Comparison of ENCODE assay signal across 7 mouse cellular contexts in genomic region chr17:79894971-79895882, GRCm38 (mm10). TPM values are rescaled to one million over a fixed set of nuclear protein-coding genes. Genes with fewer than 3 reads are reported as not detected.
DNase-seq lines count a peak whose midpoint lies in the region; ATAC-seq and TF ChIP-seq lines count a peak whose summit lies in the region.

No protein-coding gene starts in this region.

- DNase-seq in adrenal gland, adult 18-20 months (ENCODE audit: low spot score in 2 of 2) = peak; percentile 60 to 69
- peak; percentile 71 for DNase-seq in embryonic facial prominence, embryonic 10.5 days (ENCODE audit: low spot score)
- DNase-seq in limb, embryonic 10.5 days (ENCODE audit: low spot score) = peak; percentile 75

- H3K9me3 ChIP-seq in embryonic facial prominence, embryonic 10.5 days = no peaks in the 10 kb centered on the region
- no peaks in the 10 kb centered on the region for H3K9me3 ChIP-seq in intestine, postnatal 0 days (ENCODE audit: control insufficient read depth)
- H3K9me3 ChIP-seq in limb, embryonic 10.5 days (replicated peaks) = no peaks in the 10 kb centered on the region
- H3K9me3 ChIP-seq in midbrain, embryonic 12.5 days = no peaks in the 10 kb centered on the region

- no peaks in the 10 kb centered on the region for H3K36me3 ChIP-seq in embryonic facial prominence, embryonic 10.5 days (replicated peaks)
- H3K36me3 ChIP-seq in intestine, postnatal 0 days (ENCODE audit: control insufficient read depth, insufficient read depth) = no peaks in the 10 kb centered on the region
- no peaks in the 10 kb centered on the region for H3K36me3 ChIP-seq in limb, embryonic 10.5 days
- no peaks in the 10 kb centered on the region for H3K36me3 ChIP-seq in midbrain, embryonic 12.5 days
- no peaks in the 10 kb centered on the region for H3K36me3 ChIP-seq in small intestine, adult 2 months (ENCODE audit: control insufficient read depth, insufficient read depth, low read length)

- WGBS in embryonic facial prominence, embryonic 10.5 days = 3% methylated on average over 99 of the region's 100 CpGs
- 0% methylated on average over 63 of the region's 100 CpGs for WGBS in intestine, postnatal 0 days
- 2% methylated on average over 92 of the region's 100 CpGs for WGBS in limb, embryonic 10.5 days
- under 1% methylated on average over 64 of the region's 100 CpGs for whole genome bisulfite sequencing in midbrain, embryonic 12.5 days
- under 1% methylated on average over 100 of the region's 100 CpGs for WGBS in small intestine, adult 2 months

- peaks cover 29% of the 10 kb centered on the region for H3K27me3 ChIP-seq in embryonic facial prominence, embryonic 10.5 days (replicated peaks; ENCODE audit: low read depth, poor library complexity, severe bottlenecking)
- H3K27me3 ChIP-seq in intestine, postnatal 0 days (replicated peaks; ENCODE audit: control insufficient read depth, insufficient read depth, low read length) = no peaks in the 10 kb centered on the region
- peaks cover 16% of the 10 kb centered on the region for H3K27me3 ChIP-seq in limb, embryonic 10.5 days (ENCODE audit: low read depth, poor library complexity, severe bottlenecking)
- peaks cover 21% of the 10 kb centered on the region for H3K27me3 ChIP-seq in midbrain, embryonic 12.5 days
- H3K27me3 ChIP-seq in small intestine, adult 2 months (ENCODE audit: control insufficient read depth, insufficient read depth, low read length) = no peaks in the 10 kb centered on the region

- peak overlapping the region; percentile 96 for H3K4me3 ChIP-seq in embryonic facial prominence, embryonic 10.5 days
- peak overlapping the region; percentile 89 for H3K4me3 ChIP-seq in intestine, postnatal 0 days (ENCODE audit: low read depth, low read length)
- H3K4me3 ChIP-seq in limb, embryonic 10.5 days = peak overlapping the region; percentile 98
- H3K4me3 ChIP-seq in midbrain, embryonic 12.5 days = peak overlapping the region; percentile 88
- peak overlapping the region; percentile 74 for H3K4me3 ChIP-seq in small intestine, adult 2 months (ENCODE audit: low read depth, low read length)

- H3K4me2 ChIP-seq in intestine, postnatal 0 days (replicated peaks; ENCODE audit: low read depth) = peak overlapping the region; percentile 83
- H3K4me2 ChIP-seq in midbrain, embryonic 12.5 days (replicated peaks) = peak overlapping the region; percentile 84

- peak; percentile 71; the same call in 1 of the 2 replicates for TF ChIP-seq POLR2A in small intestine, adult 2 months (IDR thresholded peaks at IDR 0.05; ENCODE audit: low read depth, low read length)

- peak overlapping the region; percentile 100 for H3K9ac ChIP-seq in intestine, postnatal 0 days (ENCODE audit: low read depth, low read length)
- peak overlapping the region; percentile 92 for H3K9ac ChIP-seq in midbrain, embryonic 12.5 days (replicated peaks)

- ATAC-seq in granulocyte monocyte progenitor cell, adult 5-6 weeks (replicated peaks; ENCODE audit: poor library complexity, severe bottlenecking) = peak; percentile 39
- ATAC-seq in intestine, postnatal 0 days = peak; percentile 54
- peak; percentile 81 for ATAC-seq in midbrain, embryonic 12.5 days (ENCODE audit: low FRiP score, low read depth)

- peaks cover 42% of the 10 kb centered on the region for H3K4me1 ChIP-seq in embryonic facial prominence, embryonic 10.5 days
- H3K4me1 ChIP-seq in intestine, postnatal 0 days (replicated peaks; ENCODE audit: control insufficient read depth, insufficient read depth, low read length) = no peaks in the 10 kb centered on the region
- peaks cover 44% of the 10 kb centered on the region for H3K4me1 ChIP-seq in limb, embryonic 10.5 days
- H3K4me1 ChIP-seq in midbrain, embryonic 12.5 days = peaks cover 20% of the 10 kb centered on the region
- peaks cover 6% of the 10 kb centered on the region; the same call in 1 of the 2 replicates for H3K4me1 ChIP-seq in small intestine, adult 2 months (ENCODE audit: control insufficient read depth, insufficient read depth, insufficient read length, low read length)

- peak; percentile 48 for TF ChIP-seq CTCF in intestine, postnatal 0 days (IDR thresholded peaks at IDR 0.05; ENCODE audit: low read depth)
- no peak for TF ChIP-seq CTCF in small intestine, adult 2 months (IDR thresholded peaks at IDR 0.05; ENCODE audit: extremely low read depth, insufficient read length, insufficient replicate concordance, low read depth, low read length)

- peak overlapping the region; percentile 96 for H3K27ac ChIP-seq in embryonic facial prominence, embryonic 10.5 days (replicated peaks)
- peak overlapping the region; percentile 99 for H3K27ac ChIP-seq in intestine, postnatal 0 days (ENCODE audit: low read depth, low read length)
- peak overlapping the region; percentile 96 for H3K27ac ChIP-seq in limb, embryonic 10.5 days
- H3K27ac ChIP-seq in midbrain, embryonic 12.5 days (replicated peaks) = peak overlapping the region; percentile 94
- H3K27ac ChIP-seq in small intestine, adult 2 months (ENCODE audit: insufficient read depth, low read depth, low read length) = peak overlapping the region; percentile 96

RNA-seq across cellular contexts. Expression of gene Atl2, which starts 0.7 kb away (rescaled TPM):
- 100 to 1,000 TPM in 1 of 2 experiments, 10 to 100 TPM in 1; 47.4 to 120 TPM for total RNA-seq in adrenal gland, adult 18-20 months (2021)
- polyA plus RNA-seq in embryonic facial prominence, embryonic 10.5 days (2016; fragmentation: Nextera tagmentation; extraction: Ambion mirVana) = 37.5 and 38.1 TPM in 2 replicates
- total RNA-seq in granulocyte monocyte progenitor cell, adult 5-6 weeks (2014; fragmentation: Nextera tagmentation) = 25.1 and 25.4 TPM in 2 replicates
- total RNA-seq in granulocyte monocyte progenitor cell, adult 5-6 weeks (2017) = 33.5 and 40.1 TPM in 2 replicates
- 110 and 112 TPM in 2 replicates for polyA plus RNA-seq in intestine, postnatal 0 days (2015; fragmentation: Nextera tagmentation; extraction: Ambion mirVana)
- 37.8 and 38.7 TPM in 2 replicates for polyA plus RNA-seq in limb, embryonic 10.5 days (2016; fragmentation: Nextera tagmentation; extraction: Ambion mirVana)
- 38.5 and 39.2 TPM in 2 replicates for polyA plus RNA-seq in midbrain, embryonic 12.5 days (2016; fragmentation: Nextera tagmentation; extraction: Ambion mirVana)
- 4.8 and 12.8 TPM in 2 replicates for polyA plus RNA-seq in small intestine, adult 2 months (2012; rRNA removed)

Comparison
In these comparisons a context has a peak if more than half of its experiments do, and no peak if none do; other contexts are left out.
1. Peak in every context shown above with its lines: DNase-seq, ATAC-seq, H3K4me3 ChIP-seq and H3K27ac ChIP-seq.